Mouse (Mus musculus) cerebellum, adult 8-10 months (tissue): ENCODE results near the gene Elmod1.
A peak's percentile ranks its signal among the peaks of the same experiment; 100 is the strongest.
"Not testable (repeated sequence)": the region's sequence is repeated elsewhere in the genome, so short reads cannot be mapped to it uniquely, and the experiment has no call there.

ENCODE experiments used
- DNase-seq: peaks from one replicate; pipeline ENCODE4 v3.0.0; 2022

Elmod1 gene

DNA sequence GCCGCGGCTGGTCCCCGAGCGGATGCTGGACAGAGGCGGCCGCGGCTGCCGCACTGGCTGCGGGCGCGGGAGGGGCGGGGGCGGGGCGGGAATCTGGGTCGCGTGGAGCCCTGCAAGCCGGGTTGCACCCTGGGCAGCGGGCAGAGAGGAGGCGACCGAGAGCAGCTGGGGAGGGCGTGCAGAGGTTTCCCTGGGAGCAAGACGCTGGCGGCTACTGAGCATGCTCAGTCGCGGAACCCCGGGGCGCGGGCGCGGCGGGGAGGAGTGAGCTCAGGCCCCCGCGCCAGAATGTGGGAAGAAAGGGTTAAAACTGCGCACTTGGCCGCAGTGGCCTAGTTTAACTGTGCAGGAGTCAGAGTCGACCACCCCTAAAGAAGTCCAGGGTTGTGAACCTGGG, at the start of gene Elmod1:
Gene Elmod1, minus strand, starts transcription at position 180 of the 397 bp plus-strand sequence.
- peak; percentile 69 for DNase-seq

DNA sequence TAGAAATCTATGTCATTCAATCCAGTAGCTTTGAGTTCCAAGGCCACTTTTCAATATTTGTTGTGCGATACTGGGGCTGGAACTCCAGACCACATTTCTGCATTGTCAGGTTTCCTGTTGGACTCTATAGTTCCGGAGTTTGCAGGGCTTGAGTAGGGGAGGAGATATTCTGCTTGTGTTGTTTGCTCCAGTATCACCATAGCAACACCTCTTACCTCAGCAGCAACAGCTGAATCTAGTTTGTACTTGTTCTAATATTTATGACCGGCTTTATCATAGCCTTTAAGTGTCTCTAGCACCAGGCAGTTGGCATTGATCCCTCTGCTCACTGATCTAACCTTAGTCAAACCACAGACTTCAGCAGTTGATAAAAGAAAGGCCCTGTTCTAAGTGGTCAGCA, 47.7 kb upstream of the Elmod1 start:
- no peak for DNase-seq

DNA sequence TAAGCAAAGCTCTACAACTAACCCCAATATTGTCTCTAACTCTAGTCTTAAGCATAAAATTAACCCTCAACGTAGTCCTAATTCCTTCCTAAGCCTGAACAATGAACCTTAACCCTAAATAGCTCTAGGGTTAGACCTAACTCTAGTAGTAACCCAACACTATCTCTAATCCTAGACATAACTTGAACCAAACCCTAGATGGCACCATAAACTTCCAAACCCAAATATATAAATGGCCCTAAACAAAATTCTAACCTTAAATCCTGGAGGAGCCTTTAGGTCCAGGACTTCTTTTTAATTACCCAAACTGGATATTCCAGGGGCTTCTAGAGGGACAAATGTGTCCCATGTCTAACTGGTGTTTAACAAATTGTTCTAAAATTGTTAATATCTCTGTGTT, 19.4 kb upstream of the Elmod1 start:
- DNase-seq = no peak

DNA sequence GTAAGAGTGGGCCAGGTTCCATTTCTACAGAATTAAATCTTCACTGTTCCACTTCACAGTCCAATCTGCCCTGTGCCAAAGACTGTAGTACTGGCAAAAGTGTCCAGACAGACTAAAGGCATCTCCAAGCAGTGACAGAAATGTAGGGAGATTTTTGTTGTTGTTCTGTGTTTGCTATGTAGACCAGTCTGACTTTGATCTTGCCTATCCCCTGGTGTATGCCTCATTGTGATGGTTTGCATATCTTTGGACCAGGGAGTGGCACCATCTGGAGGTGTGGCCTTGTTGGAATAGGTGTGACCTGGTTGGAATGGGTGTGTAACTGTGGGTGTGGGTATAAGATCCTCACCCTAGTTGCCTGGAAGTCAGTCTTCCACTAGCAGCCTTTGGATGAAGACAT, 17.5 kb upstream of the Elmod1 start:
- not testable (repeated sequence) for DNase-seq

DNA sequence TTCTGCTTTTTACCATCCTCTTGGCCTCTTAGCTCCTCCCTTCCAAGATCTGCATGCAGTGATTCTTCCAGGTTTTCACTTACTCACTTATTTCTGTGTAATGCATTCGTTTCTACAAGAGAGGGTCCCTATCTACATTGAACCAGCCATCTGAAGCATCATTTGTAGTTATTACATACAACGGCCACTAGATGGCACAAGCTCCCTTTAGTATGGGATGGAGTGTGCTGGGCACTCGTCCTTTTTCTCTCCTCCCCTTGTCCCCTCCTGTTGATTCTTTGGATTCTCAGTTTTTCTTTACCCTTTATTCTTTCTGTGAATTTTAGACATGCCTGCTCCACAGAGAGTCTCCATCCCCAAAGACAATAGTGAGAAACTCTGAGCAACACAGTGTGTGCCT, 15.8 kb upstream of the Elmod1 start:
- DNase-seq = peak; percentile 37

DNA sequence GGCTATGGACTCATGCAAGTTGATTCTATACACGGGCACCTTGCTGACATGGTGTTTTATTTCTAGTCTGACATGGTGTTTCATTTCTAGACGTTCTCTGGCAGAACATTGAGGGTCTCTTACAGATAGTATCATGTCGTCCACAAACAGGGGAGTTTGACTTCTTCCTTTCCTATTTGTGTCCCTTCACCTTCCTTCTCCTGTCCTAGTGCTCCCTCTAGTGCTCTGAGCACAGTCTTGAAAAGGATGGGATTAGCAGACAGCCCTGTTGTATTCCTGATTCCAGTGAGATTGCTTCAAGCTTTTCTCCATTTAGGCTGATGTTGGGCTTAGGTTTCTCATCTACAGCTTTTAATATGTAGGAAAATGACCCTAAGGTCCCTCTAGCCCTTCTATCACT, 11.9 kb upstream of the Elmod1 start:
- peak; percentile 46 for DNase-seq

DNA sequence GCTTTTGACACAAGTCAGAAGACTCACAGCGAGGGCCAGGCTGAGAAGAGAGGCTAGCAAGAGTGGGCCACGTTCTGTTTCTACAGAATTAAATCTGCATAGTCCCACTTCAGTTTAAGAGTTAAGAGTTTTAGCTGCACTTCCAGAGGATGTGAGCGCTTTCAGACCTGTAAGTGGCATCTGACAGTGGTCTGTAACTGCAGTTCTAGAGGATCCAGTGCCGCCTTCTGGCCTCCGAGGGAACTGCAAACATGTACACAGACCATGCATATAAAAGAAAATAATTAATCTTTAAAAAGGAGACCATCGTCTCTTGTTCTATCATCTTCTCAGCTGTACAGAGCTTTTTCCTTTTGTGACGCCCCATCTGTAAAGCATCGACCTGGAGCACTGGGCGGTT, 9.8 kb upstream of the Elmod1 start:
- DNase-seq = peak; percentile 37

DNA sequence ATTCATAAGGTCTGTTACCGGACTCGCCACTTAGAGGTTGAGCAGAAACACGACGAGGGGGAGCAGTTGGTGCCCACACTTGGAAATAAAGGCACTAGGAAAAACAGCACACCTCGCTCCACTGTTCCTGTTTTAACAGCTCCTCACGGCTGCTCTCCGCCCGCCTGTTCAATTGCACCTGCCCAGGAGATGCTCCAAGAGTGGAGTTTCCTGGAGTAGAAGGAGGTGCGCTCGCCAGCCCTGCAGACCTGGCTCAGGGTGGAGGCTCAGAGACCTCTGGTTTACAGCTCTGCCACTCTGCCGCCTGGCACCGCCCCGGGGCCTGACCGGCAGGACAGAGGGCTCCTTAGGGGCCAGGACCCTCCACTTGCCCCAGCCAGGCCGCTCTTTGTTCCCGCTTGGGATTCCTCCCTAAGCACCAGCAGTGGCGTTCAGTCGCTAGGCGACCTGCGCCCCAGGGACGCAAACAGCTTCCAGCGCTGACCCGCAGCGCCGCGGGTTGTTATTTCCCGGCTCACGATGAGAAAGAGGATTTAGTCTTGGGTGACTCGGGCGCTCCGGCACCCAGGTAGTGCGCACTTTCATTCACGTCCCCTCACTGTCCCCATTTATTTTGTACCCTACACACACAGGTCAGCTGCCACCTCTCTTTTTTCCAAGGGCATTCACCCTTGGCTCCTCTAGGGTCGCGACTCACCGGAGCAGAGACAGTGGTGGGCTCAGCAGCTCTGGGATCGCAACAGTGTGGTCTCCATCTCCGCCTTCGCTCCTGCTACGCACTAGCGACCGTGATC, 576 bp downstream of the Elmod1 start:
- peak; percentile 58 for DNase-seq

DNA sequence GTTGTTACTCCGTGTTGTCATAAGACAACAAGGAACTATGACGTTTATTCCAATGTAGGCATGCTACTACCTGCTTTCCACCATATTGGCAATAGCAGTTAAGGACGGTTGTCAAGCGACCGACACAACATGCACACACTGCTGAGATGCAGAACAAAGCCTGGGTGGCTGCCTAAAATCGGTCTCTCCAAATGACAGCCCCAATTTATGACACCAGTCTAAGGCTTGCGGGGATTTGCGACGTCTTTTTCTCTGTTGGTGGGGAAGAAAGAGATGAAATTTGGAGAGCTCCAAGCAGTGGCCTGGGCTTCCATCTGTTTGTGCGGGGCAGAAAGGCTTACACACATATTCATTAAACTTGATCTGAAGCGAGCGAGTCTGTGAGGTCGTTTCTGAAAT, 1.2 kb downstream of the Elmod1 start:
- peak; percentile 24 for DNase-seq

DNA sequence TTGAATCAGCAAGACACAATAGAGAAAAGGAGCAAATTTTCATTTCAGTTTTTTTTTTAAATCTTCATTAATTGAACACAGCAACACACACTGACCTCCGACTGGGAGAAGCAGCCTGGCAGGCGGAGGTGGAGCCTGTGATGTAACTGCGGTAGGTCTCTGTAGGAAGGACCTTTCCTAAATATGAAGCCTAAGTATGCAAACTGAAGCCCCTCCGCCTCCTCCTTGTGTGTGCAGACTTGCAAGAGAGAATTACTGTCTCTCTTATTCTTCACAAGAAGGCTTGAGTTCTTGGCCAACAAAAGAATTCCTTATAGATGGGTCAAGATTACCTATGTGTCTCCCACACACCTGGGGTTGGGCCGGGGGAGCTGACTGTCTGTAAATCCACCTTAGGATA, 1.9 kb downstream of the Elmod1 start:
- no peak for DNase-seq

DNA sequence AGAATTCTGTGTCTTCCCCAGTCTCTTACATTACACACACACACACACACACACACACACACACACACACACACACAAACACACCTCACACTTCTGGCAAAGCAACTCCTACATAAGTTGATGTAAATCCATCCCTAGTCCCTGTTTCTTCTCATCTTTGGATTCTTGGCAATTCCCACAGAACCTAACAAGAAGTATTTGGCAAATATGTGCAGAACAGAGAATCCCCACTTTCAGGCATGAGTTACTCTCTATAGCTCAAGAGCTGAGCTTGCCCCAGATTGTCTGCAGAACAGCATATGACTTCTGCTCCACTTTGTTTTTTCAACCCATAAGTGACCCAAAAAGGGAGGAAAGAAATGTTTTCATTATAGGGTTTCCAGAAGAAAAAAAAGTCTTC, 2.7 kb downstream of the Elmod1 start:
- no peak for DNase-seq

DNA sequence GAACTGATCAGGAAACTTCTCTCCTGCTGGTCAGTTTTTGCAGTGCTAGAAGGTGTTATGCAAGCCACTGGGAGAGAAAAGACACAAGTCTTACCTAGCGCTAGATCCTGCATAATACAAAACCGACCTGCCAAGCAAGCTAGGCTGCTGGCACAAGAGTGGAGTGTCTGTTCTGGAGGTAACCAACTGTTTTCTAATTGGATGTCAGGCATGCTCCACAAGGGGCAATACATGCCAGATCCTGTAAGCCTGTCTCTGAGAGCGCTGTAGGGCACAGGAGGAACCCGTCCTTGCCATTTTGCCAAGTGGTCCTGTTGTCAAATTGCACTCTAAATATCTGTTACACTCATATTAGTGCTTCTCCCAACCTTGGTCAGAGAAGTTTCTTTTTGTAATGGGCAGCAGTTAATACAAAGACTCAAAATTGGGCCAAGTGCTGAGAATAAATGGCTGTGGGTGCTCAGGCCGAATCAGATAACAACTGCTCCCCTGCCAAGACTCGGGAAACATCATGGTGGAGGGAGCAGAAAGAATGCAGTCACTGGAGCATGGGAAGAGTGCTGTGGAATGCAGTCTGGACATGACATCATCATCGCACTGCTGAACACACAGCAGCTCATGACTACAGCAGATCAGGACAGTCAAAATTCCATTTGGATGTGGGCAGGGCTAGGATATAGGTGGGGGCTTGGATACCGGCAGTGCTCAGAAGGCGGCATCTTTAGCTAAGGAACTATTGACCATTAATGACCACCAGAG, 7.3 kb downstream of the Elmod1 start:
- DNase-seq = peak; percentile 70

DNA sequence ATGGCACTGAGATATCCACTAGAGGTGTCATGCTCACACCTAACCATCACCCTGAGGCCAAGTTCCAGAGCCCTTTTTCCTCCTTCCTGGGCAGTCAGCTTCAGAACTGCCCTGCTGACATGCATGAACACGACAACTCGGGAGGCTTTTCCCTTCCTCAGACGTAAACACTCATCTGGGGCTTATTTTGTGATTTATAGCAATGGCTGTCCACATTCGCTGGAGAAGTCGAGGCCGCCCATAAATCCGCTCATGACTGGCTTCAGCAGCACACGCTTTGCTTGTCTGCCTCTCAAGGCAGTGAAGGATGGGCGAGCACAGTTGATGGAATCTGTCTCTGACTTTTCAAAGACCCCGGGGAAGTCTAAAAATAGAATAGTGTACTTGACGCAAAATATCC, 18.1 kb downstream of the Elmod1 start:
- DNase-seq = no peak

DNA sequence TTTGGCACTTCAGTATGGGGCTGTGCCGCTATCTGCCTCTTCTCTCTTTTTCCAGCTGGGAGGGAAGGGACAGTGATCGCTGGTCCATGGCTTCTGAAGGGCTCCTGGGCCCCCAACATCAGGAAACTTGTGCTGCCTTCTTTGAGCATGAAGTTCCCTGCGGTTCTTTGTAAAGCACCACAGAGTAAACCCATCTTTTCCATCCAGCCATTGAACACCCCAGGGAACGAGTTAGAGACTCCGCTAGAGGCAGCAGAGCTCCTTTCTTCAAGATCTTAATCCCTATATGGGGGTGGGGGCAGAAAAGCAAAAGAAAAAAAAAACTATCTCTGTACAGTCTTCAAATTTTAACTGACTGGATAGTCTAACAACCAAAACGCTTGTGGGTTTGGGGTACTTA, 20.2 kb downstream of the Elmod1 start:
- no peak for DNase-seq

DNA sequence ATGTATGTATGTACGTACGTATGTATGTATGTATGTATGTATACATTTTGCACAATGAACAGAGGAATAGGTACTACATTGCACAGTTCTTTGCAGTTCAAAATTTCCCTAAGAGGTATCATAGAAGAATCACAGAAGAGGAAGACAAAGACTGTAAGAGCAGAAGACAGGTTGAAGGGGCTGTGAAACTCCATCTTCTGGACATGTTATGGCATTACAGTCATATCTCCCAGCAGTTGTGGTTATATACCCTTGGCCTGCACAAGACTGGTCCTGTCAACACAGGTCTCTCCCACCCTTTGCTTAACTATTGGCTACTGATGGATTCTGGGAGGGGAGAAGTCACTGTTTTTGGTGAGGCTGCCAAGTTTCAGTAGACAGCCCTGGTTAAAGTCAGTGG, 27.6 kb downstream of the Elmod1 start:
- no peak for DNase-seq

DNA sequence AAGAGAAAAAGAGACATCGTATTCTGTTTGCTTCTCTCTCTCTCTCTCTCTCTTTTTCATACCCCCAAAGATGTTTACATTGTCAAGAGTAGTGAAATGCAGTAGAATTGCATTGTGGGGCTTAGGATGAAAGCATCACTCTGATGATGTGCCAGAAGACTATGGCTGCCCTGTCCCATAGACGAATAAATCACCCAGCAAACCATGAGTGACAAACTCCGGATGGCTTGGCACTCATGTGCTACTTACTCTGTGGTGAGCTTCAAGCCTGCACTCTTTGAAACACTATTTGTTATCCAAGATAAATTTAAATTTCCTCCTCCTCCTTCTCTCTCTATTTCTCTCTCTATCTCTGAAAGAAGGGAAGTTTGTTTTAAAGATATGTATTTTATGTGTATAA, 36.5 kb downstream of the Elmod1 start:
- DNase-seq = no peak

DNA sequence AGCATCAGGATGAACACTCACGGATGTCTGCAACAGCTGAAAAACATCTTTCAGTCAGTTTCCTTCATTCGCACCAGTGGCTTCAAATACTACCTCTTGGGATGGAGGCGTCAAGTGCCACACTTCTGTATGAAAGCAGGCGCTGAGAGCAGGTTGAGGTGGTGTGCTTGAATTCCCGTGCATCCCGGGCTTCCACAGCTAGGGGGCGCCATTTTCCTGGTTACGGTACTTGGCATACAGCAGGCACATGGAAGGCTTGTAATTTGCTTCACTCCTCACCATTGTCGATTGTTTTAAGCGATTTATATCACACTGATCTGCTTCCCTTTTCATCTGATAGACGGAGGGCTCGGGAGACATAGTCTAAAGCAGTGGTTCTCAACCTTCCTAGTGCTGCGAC, 40.9 kb downstream of the Elmod1 start:
- peak; percentile 79 for DNase-seq

DNA sequence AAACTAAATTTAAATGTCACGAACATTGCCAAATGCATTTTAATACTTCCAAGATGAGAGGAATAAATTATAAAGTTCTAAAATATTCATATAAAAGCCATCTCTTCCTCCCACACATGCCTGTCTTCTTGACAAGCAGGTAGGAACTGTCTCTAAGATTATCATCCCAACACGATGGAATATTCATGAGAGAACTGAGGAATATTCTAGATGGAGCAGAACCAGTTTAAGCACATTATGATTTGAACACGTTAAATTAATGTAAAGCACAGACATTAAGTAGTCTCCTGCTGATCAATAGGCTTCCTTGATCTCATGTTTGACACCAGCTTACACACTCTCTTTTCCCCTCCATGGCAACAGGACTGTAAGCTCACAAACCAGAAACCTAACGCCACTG, 41.7 kb downstream of the Elmod1 start:
- DNase-seq = no peak

DNA sequence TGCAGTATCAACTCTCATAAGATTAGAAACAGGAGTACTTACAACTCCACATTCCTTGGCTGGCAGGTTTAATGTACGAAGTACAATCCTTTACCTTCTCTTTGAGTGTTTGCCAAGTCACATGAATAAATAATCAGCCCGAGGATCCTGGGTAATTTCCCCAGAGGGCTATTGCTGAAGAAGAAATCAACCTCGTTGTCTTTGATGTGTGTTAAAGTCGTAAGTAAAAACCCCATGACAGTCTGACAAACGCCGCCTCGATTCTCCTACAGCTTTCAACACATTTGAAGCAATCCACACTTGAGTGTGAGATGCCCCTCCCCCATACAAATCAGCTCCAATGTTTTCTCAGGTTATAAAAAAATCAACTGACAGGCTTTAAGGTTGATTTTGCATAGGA, 44.2 kb downstream of the Elmod1 start:
- DNase-seq = no peak

DNA sequence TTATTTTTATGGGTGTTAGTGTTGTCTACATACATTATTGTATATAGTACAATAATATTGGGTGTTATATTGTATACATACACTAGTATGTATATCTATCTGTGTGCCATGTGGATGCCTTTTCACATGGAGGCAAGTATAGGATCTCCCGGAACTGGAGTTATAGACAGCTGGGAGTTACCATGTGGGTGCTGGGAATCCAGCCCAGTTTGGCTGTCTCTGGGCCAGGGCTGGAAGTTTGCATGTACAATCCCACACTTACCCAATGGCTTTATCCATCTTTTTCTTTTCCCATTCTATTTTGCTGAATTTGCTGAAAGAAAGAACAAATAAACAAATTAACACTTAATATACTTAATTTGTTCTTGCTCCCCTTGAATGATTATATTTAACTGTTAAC, 54.0 kb downstream of the Elmod1 start:
- no peak for DNase-seq

DNA sequence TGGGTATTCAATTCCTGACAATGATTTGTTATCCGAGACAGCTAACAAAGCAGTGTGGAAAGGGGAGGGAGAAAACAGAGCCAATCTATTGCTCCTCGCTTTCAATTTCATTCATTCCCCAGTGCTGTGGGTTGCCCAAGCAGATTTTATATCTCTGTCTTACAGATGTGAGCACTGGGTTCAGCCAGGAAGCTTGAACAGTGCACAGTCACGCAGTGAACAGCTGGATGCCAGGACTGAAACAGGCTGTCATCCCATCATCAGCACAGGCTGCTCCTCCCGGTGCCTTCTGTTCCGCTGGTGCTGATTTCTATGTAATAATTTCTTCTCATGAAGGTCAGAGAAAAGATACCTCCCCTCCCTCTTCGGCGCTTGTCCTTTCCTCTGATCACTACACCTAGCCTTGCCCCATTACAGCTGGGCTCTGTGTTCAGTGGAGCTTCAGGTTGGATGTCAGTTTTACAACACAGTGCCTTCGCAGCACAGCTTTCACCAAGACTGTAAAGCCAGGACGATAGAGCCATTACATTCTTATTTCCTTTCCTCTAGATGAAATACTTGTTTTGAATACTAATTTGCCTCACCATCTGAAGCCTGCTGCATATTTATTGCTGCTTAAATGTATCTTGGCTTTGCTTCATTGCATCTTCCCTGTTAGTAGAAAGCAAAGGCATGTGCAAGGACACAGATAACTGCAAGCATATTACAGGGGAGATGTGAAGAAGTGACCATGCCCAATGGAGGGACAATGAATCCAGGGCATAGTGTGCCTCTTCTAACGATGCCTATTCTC, 59.0 kb downstream of the Elmod1 start:
- no peak for DNase-seq

DNA sequence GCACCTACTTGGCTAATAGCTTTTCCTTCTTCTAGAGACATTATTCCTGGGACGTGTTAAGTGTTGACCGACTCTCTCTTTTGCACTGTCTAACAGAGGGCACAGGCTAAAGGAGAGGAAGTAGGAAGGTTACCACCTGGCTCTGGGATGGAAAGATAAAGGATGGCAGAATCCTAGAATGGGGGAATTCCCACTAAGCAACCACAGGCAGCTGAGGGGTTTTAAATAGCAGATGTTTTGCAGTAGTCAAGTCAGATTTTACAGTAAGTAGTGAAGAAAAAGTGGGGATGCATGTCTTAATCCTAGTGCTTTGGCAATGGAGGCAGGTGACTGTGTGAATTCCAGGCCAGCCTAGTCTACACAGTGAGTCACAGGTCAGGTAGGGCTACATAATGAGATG, 64.3 kb downstream of the Elmod1 start:
- no peak for DNase-seq

DNA sequence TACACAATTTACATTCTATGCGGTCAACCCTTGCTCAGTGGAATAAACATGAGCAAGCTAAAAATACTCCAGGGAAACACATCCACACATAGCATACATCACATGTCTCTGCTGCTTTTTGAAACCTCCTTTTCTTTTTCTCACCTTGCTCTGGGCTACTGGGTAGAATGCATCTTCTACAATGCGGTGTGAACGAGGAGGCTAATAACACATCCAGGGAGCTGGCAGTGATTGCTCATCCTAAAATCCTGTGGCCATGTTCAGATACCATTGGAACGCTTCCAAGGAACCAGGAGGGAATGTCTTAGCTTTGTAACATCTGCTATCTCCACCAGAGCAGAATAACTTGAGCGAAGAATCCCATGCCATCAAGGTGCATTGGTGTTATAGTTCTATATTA, 64.8 kb downstream of the Elmod1 start:
- DNase-seq = no peak

DNA sequence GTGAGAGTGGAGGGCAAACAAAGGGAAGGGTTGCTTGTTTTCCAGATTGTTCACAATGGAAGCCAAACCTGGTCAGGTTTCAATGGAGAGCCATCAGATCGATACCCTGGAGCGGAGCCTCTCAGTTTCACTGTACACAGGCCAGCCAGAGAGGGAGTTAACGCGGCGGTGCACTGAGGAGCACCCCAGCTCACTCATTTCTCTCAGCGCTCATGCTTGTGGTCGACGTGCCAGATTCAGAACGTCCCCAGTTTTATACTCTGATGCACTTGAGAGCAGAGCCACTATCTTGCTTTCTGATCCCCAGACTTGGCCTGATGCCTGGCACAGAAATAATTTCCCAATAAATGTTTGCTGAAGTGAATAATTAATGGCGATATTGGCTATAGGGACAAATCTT, 68.3 kb downstream of the Elmod1 start:
- no peak for DNase-seq
